Mouse (Mus musculus) hindbrain, embryonic 16.5 days (tissue): Measurements from ENCODE around the gene Mnat1. TPM values are rescaled to one million over a fixed set of nuclear protein-coding genes. Genes with fewer than 3 reads are reported as not detected.

Source experiments
- ATAC-seq: fragments of 200-750 bp; cut with Nextera tagmentation; 2 replicates; pipeline ENCODE4 v1.8.0; 2017; ENCODE audit warnings: moderate TSS enrichment, moderate library complexity
- H3K27ac ChIP-seq: fragments of 300-500 bp; sonication (generic); 2 replicates; pipeline ENCODE4 v1.5.1; 2014; ENCODE audit warnings: low read depth, mild to moderate bottlenecking, control low read depth, low read length, moderate library complexity
- H3K27me3 ChIP-seq: fragments of 300-500 bp; sonication (generic); replicated peaks from 2 replicates; pipeline ENCODE4 v1.6.1; 2014; ENCODE audit warnings: low read length; ENCODE audit not compliant: control insufficient read depth, insufficient read depth
- H3K36me3 ChIP-seq: fragments of 300-500 bp; sonication (generic); 2 replicates; pipeline ENCODE4 v1.6.1; 2014; ENCODE audit warnings: mild to moderate bottlenecking, low read length, moderate library complexity, mixed read lengths; ENCODE audit not compliant: control insufficient read depth, insufficient read depth
- H3K4me1 ChIP-seq: fragments of 300-500 bp; sonication (generic); 2 replicates; pipeline ENCODE4 v1.6.1; 2014; ENCODE audit warnings: low read depth, low read length; ENCODE audit not compliant: control insufficient read depth, insufficient read depth
- H3K4me2 ChIP-seq: fragments of 300-500 bp; sonication (generic); 2 replicates; pipeline ENCODE4 v1.6.1; 2014; ENCODE audit warnings: mild to moderate bottlenecking, low read length, control low read depth, moderate library complexity
- H3K4me3 ChIP-seq: fragments of 300-500 bp; sonication (generic); 2 replicates; pipeline ENCODE4 v1.5.1; 2014; ENCODE audit warnings: mild to moderate bottlenecking, low read length, control low read depth, moderate library complexity
- H3K9ac ChIP-seq: fragments of 300-500 bp; sonication (generic); 2 replicates; pipeline ENCODE4 v1.6.1; 2014; ENCODE audit warnings: low read depth, mild to moderate bottlenecking, control low read depth, low read length, moderate library complexity
- H3K9me3 ChIP-seq: fragments of 300-500 bp; sonication (generic); 2 replicates; pipeline ENCODE4 v1.6.1; 2014; ENCODE audit warnings: mild to moderate bottlenecking, low read length, moderate library complexity; ENCODE audit not compliant: control insufficient read depth
- WGBS: fragments of 180-500 bp; shearing (Covaris S2); extraction: QIAGEN DNeasy Blood & Tissue Kit; methylation state at CpG from one replicate; pipeline ENCODE4 v1.1.7; 2014; 5-methylcytosine and 5-hydroxymethylcytosine counted together
- polyA plus RNA-seq: library from polyadenylated mRNA; unstranded; fragments of >200 nt; fragmentation: Nextera tagmentation; extraction: Ambion mirVana; gene quantifications from 2 replicates; pipeline ENCODE4 v1.2.1, GENCODE M21; 2015

Mnat1 gene
- polyA plus RNA-seq, 1 experiment from 2014 or later = 16.2 TPM

DNA sequence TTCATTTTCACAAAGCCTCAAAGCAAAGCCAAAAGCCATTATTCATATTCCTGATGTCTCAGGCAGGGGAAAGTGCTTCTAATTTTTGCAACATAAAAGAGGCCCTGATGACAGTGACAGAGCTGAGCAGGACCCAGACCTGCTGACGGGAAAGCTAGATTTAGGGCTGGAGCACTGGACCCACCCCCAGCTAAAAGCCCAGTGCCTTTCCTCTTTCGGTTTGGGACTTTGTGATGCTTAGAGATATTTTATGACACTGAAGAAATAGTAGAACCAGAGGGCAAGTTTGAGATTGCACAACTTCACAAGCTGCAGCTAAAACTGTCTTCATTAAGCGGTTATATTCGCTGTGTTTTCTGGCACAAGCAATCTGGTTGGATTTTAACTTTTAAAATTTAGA, 181.1 kb downstream of the Mnat1 start:
- no peaks in the 10 kb centered on the region for H3K9me3 ChIP-seq
- H3K27ac ChIP-seq = no peak overlapping the region
- no peaks in the 10 kb centered on the region for H3K27me3 ChIP-seq
- H3K4me2 ChIP-seq = no peak overlapping the region
- no peak overlapping the region for H3K9ac ChIP-seq
- WGBS = 90% methylated on average over 4 of the region's 4 CpGs
- ATAC-seq = no peak
- H3K36me3 ChIP-seq = 0 out of 2 replicates have a peak, but pooled peaks cover 2% of the 10 kb centered on the region
- no peaks in the 10 kb centered on the region for H3K4me1 ChIP-seq
- no peak overlapping the region for H3K4me3 ChIP-seq

DNA sequence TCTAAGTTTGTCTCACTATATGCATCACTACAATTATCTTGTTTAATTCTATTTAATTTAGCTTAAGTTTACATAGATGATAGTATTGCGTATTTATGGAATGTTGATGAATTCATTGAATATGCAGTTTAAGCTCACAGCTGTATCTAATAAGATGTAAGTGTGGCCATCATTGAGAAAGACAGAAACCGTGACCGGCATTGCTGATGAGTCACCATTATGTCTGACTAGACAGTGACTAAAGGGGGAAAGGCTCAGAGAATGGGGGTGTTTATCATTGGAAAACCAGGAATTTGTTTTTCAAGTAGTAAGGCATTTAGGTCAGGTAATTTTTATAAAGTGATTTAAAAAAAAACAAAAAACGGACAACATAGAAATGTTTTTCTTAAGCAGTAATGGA, 184.2 kb downstream of the Mnat1 start:
- Histone ChIP-seq H3K36me3 (no peaks in the 10 kb centered on the region), H3K4me1 (no peaks in the 10 kb centered on the region), H3K27me3 (no peaks in the 10 kb centered on the region), H3K4me2 (no peak overlapping the region), H3K27ac (no peak overlapping the region), H3K9me3 (no peaks in the 10 kb centered on the region), H3K9ac (no peak overlapping the region), H3K4me3 (no peak overlapping the region)
- ATAC-seq = no peak
- 90% methylated on average over 4 of the region's 4 CpGs for WGBS

DNA sequence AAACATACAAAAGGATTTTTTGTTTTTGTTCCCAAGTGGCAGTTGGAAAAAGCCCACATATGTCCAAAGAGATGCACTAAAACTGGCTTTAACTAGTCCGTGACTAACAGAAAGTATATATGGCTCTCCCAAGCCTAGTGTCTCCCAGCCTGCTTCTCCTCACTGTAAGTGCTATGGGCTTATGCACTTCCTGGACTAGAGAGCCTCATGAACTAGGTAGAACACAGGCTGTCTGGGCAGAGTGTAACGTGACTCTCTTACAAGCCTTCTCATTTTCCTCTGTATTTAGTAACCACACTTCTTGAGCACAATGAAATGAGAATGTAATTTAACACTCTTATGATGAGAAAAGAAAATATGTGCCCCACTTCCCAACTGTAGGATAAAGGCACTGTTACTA, 185.2 kb downstream of the Mnat1 start:
- Histone ChIP-seq H3K4me1 (no peaks in the 10 kb centered on the region), H3K27ac (no peak overlapping the region), H3K4me3 (no peak overlapping the region), H3K36me3 (no peaks in the 10 kb centered on the region), H3K4me2 (no peak overlapping the region), H3K9me3 (no peaks in the 10 kb centered on the region), H3K27me3 (no peaks in the 10 kb centered on the region), H3K9ac (no peak overlapping the region)
- WGBS = 95% methylated on average over 2 of the region's 2 CpGs
- ATAC-seq = no peak

DNA sequence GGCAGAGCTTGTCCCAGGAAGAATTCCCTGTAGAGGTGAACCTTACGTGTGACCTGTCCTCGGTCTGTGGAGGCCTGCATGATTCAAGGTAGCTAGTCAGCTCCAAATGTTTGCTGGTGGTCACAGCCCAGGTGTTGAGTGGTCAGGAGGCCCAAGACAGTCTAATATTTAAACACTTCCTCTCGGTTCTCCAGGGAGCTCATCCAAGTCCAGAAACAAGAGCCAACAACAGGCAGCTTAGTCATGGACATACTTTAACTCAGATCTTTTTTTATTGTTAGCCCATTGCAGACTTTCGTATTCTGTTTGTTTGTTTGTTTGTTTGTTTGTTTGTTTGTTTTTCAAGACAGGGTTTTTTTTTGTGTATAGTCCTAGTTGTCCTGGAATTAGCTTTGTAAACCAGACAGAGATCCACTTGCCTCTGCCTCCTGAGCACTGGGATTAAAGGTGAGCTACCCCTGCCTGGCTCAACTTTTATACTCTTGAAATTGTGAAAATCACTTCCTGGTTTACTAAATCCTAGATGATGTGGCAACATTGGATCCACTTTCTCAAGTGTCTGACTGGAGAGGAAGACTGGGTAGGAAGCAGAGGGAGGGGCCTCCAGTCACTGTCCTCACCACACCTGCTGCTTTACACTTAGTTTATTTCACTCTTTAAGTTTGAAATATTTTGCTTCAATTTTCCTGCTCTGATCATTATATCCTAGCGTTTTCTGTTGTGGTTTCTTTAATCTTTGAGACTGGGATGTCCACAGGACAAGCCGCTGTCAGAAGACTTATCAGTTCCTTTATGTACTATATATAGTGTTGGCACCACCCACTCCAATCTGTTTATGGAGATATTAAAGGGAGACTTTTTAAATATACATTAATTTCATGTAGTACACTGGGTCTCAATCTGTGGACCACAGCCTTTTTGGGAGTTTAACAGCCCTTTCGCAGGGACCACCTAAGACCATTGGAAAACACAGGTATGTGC, 194.5 kb downstream of the Mnat1 start:
- ATAC-seq = no peak
- Histone ChIP-seq H3K4me1 (no peaks in the 10 kb centered on the region), H3K9ac (no peak overlapping the region), H3K36me3 (peaks cover 2% of the 10 kb centered on the region; the same call in 1 of the 2 replicates), H3K9me3 (no peaks in the 10 kb centered on the region), H3K4me2 (no peak overlapping the region), H3K4me3 (no peak overlapping the region), H3K27me3 (no peaks in the 10 kb centered on the region), H3K27ac (no peak overlapping the region)
- WGBS = 90% methylated on average over 7 of the region's 7 CpGs

Other genes with a start within 250 kb of the Mnat1 start
- gene Six6, start 183.8 kb upstream of the Mnat1 start, polyA plus RNA-seq = not detected in 2 replicates
- gene 4930447C04Rik, start 182.9 kb upstream of the Mnat1 start, polyA plus RNA-seq = 5.5 and 9.4 TPM in 2 replicates
- gene Six1, start 69.8 kb upstream of the Mnat1 start, polyA plus RNA-seq = 0.58 and 1.5 TPM in 2 replicates
- gene Six4, start 10.3 kb upstream of the Mnat1 start, polyA plus RNA-seq = 0.24 and 0.47 TPM in 2 replicates
- 14.1 and 14.9 TPM in 2 replicates for gene Trmt5, start 163.0 kb downstream of the Mnat1 start, polyA plus RNA-seq
- gene Slc38a6, start 163.1 kb downstream of the Mnat1 start, polyA plus RNA-seq = 8.5 and 11.1 TPM in 2 replicates